Mouse (Mus musculus) ovary, postnatal 14 days (tissue): Measurements from ENCODE around the gene Cryl1.

ENCODE experiments used
- DNase-seq: peaks from one replicate; pipeline ENCODE4 v3.0.0; 2022; ENCODE audit warnings: low spot score

Gene Cryl1

DNA sequence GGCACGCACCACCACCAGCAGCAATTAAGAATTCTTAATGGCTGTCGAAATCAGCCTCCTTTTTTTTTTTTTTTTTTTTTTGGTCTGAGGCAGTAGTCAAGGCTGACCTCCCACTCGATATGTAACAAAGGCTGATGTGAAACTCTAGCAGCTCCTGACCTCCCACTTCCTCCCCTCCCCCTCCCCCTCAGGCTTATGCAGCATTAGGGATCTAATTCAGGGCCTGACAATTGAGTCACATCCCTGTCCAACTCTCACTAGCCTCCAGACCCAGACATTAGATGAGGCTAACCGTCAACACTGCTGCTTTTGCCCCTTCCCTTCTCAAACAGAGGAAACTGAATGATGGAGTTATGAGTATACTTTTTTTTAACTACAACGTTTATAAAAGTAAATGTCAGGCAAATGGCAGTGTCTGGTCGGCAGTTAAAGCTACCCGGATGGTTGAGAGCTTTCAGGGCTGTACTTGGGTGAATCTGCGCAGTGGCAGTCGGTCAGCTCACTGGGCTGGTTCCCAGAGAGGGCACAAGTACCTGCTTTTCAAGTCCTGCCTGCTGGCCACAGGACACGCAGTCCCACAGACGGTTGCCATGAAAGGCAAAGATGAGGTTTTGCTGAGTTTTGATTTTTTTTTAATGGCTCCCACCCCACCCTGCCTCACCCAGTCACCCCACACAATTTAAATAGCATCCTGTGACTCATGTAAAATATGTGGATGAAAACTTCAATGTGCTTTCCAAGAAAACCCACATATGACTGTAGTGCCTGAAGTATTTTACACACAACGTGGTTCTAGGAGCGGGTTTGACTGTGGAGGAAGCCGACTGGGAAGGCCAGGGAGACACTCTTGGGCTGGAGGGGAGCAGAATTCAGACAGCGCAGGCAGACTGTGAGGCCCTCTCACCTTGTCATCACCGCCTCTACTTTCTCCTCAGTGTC lies 81.4 kb downstream of the Cryl1 start:
- DNase-seq: no peak

DNA sequence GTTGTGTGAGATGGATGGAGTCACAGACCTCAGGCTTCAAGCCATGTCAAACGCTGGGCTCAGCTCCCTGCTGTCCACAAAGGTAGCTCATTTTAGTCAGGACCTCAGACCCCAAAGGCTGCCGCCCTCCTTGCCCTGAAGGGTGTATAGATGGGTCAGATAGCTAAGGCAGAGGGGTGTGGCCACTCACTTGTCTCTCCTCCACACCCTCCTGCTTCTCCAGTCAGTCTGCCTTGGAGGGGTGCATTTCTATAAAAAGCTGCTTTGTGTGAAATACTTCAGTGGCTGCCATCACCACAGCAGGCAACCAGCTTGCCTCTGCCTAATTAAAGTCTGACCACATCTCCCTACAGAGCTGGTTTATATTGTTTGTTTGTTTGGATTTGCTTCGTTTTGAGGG lies 82.4 kb downstream of the Cryl1 start:
- no peak for DNase-seq

DNA sequence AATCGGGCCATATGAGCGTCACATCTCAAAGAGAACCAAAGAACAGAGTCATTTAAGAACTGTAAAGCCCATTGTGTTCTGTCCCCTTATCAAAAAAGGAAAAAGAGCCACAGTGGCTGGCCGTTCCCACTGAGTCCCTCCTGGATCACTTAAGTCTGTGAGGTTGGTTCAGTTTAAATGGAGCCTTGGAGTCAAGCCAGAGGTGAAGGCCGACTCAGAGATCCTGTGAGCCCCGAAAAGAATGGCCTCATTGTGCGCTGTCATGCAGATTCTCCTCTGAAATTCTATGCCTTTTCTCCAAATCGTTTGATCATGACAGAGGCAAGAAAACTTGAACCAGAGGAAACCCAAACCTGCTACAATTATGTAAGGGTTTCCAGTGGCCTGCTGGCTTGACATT lies 82.8 kb downstream of the Cryl1 start:
- no peak for DNase-seq

DNA sequence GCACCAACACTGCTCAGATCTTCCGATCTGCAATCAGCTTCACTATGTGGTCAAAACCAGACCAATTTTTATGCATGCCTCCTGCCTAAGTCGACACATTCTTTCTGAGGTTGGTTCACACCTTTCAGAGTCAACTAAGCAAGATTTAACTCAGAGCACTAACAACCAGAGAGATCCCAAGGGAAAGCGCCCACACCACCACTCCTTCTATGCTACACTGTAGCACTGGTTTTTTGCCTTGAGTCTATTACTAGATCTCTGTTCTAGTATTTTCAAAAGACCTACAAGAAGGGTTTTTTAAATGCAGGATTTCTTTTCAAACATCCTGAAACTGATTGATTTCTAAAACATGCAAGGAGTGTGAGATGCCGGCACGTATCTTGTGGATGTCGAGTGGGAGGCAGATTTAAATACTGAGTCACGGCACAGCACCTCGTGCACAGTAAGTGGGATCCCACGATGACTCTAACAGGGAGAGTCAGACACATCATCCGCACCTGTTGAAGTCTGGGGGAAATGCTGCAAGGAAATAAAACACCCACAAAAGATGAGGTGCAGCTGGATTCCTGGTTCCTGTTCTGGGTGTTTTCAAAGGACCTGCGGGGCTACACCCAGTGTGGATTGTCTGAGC lies 96.6 kb downstream of the Cryl1 start:
- DNase-seq: no peak

DNA sequence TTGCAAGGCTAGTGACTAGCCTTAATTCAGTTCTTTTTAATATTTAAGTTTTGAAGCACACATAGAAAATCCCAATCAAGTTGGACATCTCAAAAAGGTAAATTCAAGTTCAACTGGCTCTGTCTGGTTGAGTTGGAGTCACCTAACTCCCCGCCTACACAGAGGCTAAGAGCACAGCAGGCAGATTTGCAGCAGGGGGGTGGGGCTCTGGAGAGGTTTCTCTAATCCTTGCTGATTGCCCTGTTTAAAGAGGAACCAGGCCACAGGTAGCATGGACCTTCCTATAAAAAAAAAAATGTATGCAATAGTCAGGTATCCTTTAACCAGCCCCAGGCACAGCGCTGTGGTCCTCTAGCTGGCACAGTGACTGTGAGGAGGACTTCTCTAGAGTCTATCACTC lies 97.8 kb downstream of the Cryl1 start:
- DNase-seq: no peak

DNA sequence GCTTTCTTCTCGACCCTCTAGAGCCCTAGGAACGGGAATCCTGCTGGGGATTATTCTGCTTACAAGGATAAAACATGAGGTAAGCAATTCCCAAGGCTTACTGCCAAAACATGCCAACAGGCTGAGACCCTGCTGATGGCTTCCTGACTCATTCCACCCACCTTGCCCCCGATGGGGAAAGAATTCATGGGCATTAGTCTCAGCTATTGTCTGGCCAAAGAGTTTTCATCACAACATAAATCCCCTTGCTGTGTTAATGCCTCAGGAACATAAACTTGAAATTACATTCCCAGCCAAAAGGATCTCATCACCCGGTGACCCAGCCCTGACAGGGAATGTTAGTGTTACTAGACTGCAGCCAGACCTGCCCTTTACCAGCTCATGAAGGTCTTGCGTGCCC lies 100.7 kb downstream of the Cryl1 start:
- DNase-seq: no peak

DNA sequence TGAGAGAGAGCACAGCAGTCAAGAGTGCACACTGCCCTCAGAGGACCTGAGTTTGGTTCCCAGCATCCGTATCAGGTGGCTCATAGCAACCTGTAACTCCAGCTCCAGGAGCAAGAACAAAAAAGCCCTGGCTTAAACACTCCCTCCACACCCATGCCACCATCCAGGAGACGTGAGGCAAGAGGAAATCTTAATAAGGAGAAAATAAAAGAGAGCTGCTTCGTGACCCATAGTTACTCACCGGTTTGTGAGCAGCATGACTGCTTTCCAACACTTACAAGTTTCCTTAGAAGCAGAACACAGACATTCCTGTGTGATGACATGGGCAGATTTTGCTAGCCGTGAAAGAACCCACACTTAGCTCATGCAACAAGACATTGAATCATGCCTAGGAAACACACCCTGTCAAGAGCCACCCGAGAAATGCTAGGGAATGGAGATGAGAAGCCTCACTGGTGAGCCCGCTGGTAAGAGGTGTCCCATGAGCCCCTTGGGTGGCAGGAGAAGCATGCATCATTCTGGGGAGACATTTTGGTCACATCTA lies 106.9 kb downstream of the Cryl1 start:
- DNase-seq: no peak

DNA sequence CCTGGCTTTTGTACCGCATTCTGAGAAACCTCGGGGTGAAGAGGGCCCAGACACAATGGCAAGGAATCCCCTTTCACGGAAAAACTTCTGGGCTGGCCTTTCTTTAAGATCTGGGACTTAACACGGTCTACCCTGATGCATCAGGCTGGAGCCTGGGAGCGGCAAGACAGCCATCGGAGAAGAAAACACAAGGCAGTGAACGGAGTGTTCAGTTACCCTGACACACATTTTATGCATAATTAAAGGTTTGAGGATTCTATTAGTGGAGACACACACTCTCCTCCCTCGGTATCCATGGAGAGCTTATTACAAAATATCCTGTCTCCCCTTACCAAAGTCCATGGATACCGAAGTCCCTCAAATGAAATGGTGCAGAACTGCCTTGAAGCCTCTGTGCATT lies 109.2 kb downstream of the Cryl1 start:
- DNase-seq: no peak

DNA sequence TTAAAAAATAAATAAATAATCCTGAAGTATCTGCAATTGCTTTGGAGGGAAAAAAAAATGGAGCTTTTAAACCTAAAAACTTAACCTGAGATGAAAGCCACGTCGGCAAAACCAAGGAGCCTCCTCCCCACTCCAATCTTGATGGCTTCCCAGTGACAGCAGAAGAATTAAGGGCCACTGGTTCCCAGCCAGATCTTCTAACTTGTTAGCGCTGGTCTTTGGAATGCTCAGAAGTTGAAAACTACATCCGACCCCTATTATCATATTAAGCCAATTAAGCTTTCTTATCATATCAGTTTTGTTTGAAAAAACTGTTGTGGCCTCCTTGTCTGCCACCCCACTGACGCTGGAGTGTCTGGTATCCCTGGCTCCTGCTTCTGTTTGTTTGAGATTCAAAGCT lies 114.5 kb downstream of the Cryl1 start:
- no peak for DNase-seq

DNA sequence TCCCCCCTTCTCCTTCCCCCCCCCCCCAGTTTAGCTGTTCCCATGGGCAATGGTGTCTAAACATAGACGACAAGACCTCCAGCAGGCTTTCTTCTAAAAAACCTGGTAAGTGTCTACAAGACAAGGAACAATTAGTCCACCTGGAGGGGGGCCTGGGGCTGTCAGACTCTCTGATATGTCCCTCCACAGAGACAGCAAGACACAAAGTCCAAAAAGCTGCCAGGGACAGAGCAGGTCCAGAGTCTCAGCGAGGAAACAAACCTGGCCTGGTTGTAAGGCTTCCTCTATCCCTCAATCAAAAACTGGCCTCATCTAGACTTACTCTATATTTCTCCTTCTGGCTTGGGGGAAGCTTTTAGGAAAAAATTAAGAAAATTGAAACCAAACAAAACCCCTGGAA lies 115.7 kb downstream of the Cryl1 start:
- DNase-seq: no peak

DNA sequence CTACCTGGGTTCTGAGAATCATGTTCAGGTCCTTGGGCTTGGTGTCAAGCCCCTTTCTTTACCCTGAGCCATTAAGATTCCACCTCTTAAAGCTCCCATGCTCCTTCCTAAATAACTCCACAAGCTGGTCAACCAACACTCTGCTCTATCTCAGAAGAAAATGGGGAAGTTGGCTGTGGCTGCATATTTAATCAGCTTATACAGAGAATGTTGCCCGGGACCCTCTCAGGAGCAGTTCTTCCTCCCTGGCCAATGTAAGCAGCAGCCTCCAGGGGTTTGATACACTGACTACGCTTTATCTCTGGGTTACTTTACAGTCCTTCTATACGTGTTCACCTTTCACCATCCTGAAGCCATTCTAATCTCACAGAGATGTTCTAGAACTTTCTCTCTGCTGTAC lies 117.5 kb downstream of the Cryl1 start:
- DNase-seq: no peak

DNA sequence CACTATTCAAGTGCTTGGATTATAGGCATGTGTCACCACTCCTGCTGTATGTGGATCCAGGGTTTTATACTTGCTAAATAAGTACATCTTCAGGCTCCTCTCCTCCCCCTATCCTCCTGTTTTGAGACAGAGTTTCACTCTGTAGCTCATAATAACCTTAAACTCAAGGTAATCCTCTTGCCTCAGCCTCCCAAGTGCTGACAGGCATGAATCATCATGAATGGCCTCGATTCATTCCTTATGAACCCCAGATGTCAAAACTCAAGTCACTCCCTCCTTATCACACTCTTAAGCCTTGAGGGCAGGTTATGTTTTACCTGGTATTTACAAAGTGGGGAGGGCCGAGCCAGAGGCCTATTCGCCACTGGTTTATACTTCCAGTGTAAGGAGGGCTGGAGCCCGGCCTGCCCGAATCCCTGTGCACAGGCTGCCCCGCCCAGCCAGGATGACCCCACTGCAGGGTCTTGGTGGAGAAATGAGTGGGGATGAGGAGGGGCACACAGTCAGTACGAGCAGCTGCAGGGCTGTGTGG lies 121.8 kb downstream of the Cryl1 start:
- DNase-seq: no peak

DNA sequence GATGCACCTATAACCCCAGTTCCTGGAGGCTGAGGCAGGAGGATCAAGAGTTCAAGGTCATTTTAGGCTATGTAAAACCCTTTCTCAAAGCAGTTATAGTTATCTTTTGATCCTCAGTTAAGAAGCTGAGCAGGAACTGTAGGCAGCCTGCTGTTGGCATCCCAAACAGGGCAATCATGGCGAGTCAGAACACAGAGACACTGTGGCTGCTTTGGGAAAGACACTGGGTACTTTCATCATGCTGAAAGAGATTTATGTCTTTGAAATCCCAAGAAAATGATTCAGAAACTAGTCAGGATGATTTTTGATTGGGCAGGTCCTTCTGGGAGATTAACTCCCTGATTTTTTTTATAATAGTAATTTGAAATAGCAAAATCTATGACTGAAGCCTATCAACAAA lies 126.0 kb downstream of the Cryl1 start:
- no peak for DNase-seq

DNA sequence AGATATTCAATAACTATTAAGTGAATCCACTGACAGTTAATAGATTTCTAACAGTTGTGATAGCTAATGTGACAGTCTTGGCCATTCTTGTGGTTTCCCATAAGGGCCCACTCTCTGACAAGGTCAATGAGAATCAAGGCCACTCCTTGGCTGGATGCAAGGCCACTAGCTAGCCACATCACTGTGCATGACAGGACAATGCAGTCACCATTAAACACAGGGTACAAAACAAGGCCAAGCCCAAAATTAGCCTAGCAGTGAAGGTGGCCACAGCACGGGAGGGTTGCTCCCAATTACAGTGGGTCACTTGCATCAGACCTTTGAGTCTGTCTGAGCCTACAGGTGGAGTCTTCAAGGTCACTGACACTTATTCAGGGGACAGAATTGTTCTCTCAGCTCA lies 126.5 kb downstream of the Cryl1 start:
- no peak for DNase-seq

DNA sequence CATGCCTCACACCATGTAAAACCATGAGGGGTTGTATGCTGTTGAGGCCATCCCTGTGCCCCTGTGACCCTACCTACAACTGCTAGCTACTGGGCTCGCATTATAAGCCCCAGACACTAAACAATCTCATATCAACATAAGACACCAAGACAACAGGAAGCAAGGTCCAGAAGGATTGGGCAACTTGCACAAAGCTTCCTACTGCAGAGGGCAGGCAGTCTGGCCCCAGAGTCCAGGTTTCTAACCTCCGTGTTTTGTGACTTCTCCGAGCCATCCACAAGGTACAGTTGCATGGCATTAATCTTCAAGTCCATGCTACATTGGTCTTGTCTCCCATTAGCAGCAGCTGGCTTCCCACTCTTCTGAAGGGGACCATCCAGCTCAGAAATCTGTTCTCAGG lies 129.4 kb downstream of the Cryl1 start:
- no peak for DNase-seq

DNA sequence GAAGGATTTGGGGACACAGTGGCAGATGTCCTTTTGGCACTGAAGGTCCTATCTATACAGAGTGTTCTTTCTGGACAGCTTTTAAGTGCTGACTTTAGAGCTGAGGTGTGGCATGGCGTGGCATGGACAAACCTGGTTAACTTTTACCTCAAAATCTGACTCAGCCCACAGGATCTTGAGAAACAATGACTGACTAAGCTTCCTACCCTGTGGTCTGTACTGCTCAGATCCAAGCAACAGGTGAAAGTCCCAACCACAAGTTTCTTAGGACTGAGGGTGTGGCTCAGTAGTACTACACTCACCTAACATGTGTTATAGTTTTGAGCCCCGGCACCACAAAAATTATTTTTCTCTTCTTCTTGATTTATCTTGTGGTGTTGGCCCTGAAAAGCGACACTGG lies 130.0 kb downstream of the Cryl1 start:
- no peak for DNase-seq

DNA sequence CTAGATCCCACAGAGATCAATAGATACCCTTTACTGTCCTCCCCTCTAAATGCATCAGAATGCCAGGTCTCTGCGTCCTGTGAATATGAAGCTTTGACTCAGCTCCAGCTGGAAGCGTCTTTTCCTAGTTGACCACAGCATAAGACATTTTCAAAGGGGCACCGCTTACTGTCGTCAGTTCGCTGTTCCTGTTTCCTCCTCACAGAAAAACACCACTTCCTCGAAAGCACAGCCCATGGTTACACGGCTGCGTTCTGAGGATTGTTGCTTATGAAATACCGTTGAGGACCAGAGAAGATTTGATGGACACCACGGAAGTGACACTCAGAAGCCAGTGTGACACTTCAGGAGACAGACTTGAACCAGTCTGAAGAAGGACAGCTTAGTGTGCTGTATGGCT lies 134.4 kb downstream of the Cryl1 start:
- DNase-seq: no peak

DNA sequence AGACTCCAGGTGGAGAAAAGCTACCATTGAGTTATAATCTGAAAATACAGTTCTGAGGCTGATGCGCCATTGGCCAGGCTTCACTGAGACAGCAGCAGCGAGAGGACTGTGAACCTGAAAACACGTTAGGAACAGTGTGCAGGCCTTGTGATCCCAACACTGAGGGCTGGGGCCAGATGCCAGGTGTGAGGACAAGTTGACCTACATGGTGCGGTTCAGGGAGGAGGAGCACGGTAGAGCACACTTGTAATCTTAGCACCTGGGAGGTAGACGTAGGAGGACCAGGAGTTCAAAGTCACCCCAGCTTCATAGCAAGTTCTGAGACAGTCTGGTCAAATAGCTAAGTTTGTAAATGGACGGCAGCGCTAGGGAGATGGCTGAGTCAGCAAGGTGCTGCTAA lies 139.0 kb downstream of the Cryl1 start:
- no peak for DNase-seq

DNA sequence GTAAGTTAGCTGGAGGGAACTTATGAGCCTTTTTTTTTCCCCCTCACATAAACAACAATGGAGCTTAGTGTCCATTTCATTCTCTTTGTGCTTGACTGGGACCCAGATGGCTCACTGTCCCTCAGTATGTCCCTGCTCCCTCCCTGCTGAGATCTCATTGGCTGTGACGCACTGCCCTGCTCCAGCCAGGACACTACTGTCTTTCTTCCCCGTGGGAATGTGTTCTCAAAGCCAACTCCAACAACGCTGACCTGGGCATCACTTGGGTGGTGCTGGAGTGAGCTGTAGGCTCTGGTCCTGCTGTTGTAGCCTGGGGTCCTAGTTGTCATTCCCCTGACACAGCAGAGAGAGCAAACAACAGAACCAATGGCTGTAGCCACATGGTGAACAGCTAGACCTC lies 149.7 kb downstream of the Cryl1 start:
- no peak for DNase-seq

DNA sequence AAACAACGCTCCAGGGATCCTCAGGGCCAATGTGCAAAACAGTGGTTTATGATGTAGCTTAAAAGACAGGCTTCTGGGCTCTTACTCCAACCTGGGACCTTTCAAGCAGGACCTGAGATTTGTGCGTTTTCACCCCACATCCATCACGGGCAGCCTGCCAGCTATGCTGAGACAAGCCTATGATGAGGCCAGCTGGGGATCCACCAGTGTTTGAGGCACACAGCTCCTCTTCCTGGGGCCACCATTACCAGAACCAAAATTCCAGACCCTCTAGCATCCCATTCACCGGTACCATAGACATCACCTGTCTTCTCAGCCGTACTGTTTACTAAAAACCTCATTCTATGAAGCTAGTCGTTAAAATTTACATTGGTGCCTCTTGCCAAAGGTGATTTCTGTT lies 151.8 kb downstream of the Cryl1 start:
- DNase-seq: no peak

DNA sequence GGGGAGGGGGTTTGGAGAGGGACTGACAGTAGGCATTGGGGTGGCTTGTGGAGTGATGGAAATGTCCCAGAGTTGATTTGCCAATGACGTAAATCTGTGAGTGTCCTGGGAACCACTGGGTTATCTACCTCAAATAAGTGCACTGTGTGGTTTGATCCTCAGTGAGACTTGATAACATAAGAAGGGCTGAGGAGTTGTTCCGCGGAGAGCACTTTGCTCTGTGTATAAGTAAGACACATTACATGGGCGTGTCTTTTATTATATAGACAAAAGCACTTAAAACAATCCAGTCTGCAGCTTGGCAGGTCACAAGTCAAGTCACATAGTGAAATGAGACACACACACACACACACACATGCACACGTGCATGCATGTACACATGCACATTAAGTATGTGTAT lies 155.4 kb downstream of the Cryl1 start:
- DNase-seq: no peak

DNA sequence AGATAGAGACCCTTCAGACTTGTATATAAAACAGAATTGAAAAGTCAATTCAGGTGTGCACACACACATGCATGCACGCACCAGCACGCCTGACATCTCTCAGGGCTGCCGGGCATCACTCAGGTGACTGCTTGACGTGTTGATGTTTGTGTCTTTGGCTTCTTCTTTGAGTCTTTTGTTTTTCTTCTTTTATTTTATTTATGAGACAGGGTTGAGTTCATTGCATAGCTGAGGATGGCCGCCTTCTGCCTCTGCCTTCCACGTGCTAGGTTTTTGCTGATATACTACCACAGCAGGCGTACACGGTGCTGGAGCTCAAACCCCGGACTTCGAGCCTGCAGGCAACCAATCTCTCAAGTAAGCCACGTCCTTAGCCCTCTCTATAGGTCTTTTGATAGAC lies 163.1 kb downstream of the Cryl1 start:
- no peak for DNase-seq

DNA sequence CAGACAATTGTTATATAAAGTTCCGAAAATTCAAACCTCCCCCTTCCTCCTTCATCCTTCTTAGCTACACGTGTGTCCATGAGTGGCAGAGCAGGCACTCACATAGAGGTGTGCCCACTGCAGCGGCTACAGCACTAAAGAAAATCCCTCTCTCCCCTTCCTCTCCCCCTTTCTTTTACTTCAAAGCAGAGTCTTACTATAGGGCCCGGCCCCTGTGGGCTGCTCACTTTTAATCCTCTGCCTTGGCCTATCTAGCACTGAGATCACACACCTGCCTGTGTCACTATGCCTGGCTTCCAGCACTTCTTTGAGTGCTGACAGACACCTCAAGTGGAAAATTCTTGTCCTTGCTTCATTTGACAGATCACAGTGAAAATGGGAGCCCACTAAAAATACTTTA lies 163.6 kb downstream of the Cryl1 start:
- no peak for DNase-seq
